Mouse (Mus musculus): ENCODE data around the gene Hnrnpf.
"Not testable (repeated sequence)": the region's sequence is repeated elsewhere in the genome, so short reads cannot be mapped to it uniquely, and the experiment has no call there.

Gene Hnrnpf

GRCm38 (mm10) chr6:117871034-117871433 lies 29.1 kb upstream of the Hnrnpf start:
- Histone ChIP-seq H3K4me1 (replicated peaks; ENCODE audit: low read depth, low read length) (peaks cover 30% of the 10 kb centered on the region), H3K36me3 (ENCODE audit: insufficient read depth, low read length) (peaks cover 11% of the 10 kb centered on the region), H3K9me3 (ENCODE audit: low read length) (no peaks in the 10 kb centered on the region), H3K27me3 (ENCODE audit: insufficient read depth, low read length) (no peaks in the 10 kb centered on the region), H3K4me3 (replicated peaks; ENCODE audit: low read length) (peak overlapping the region; percentile 80)
- TF ChIP-seq CTCF (conservative IDR thresholded peaks at IDR 0.05; ENCODE audit: low read length), result no peak
- no peak for TF ChIP-seq NANOG (IDR thresholded peaks at IDR 0.05; ENCODE audit: borderline replicate concordance, low read length)
- TF ChIP-seq POU5F1 (IDR thresholded peaks at IDR 0.05; ENCODE audit: borderline replicate concordance, low read length), result no peak

GRCm38 (mm10) chr6:117873450-117873849 lies 26.7 kb upstream of the Hnrnpf start:
- H3K4me1 ChIP-seq (replicated peaks; ENCODE audit: low read depth, low read length), result peaks cover 34% of the 10 kb centered on the region
- not testable (repeated sequence) for H3K4me3 ChIP-seq (replicated peaks; ENCODE audit: low read length); H3K36me3 ChIP-seq (ENCODE audit: insufficient read depth, low read length); H3K27me3 ChIP-seq (ENCODE audit: insufficient read depth, low read length); H3K9me3 ChIP-seq (ENCODE audit: low read length)

GRCm38 (mm10) chr6:117874621-117875281 lies 25.4 kb upstream of the Hnrnpf start:
- no peak overlapping the region for H3K4me3 ChIP-seq (replicated peaks; ENCODE audit: low read length)
- no peaks in the 10 kb centered on the region for H3K27me3 ChIP-seq (ENCODE audit: insufficient read depth, low read length)
- H3K9me3 ChIP-seq (ENCODE audit: low read length), result 0 out of 2 replicates have a peak, but pooled peaks cover 2% of the 10 kb centered on the region
- peaks cover 37% of the 10 kb centered on the region for H3K4me1 ChIP-seq (replicated peaks; ENCODE audit: low read depth, low read length)
- TF ChIP-seq CTCF (conservative IDR thresholded peaks at IDR 0.05; ENCODE audit: low read length), result no peak
- TF ChIP-seq POU5F1 (IDR thresholded peaks at IDR 0.05; ENCODE audit: borderline replicate concordance, low read length), result no peak
- no peak for TF ChIP-seq NANOG (IDR thresholded peaks at IDR 0.05; ENCODE audit: borderline replicate concordance, low read length)
- H3K36me3 ChIP-seq (ENCODE audit: insufficient read depth, low read length), result no peaks in the 10 kb centered on the region

- TF ChIP-seq NANOG (IDR thresholded peaks at IDR 0.05; ENCODE audit: borderline replicate concordance, low read length), result no peak
- TF ChIP-seq CTCF (conservative IDR thresholded peaks at IDR 0.05; ENCODE audit: low read length), result no peak
- no peak for TF ChIP-seq POU5F1 (IDR thresholded peaks at IDR 0.05; ENCODE audit: borderline replicate concordance, low read length)
- Histone ChIP-seq H3K4me3 (replicated peaks; ENCODE audit: low read length) (peak overlapping the region; percentile 83), H3K4me1 (replicated peaks; ENCODE audit: low read depth, low read length) (peaks cover 45% of the 10 kb centered on the region), H3K9me3 (ENCODE audit: low read length) (0 out of 2 replicates have a peak, but pooled peaks cover 2% of the 10 kb centered on the region), H3K27me3 (ENCODE audit: insufficient read depth, low read length) (no peaks in the 10 kb centered on the region), H3K36me3 (ENCODE audit: insufficient read depth, low read length) (no peaks in the 10 kb centered on the region)
These were observed 21.3 kb upstream of the Hnrnpf start for GRCm38 (mm10) chr6:117878700-117879407.

GRCm38 (mm10) chr6:117879408-117880115 lies 20.6 kb upstream of the Hnrnpf start:
- peak overlapping the region; percentile 83 for H3K4me3 ChIP-seq (replicated peaks; ENCODE audit: low read length)
- 0 out of 2 replicates have a peak, but pooled peaks cover 2% of the 10 kb centered on the region for H3K9me3 ChIP-seq (ENCODE audit: low read length)
- TF ChIP-seq CTCF (conservative IDR thresholded peaks at IDR 0.05; ENCODE audit: low read length) (peak; percentile 61), POU5F1 (IDR thresholded peaks at IDR 0.05; ENCODE audit: borderline replicate concordance, low read length) (no peak)
- H3K4me1 ChIP-seq (replicated peaks; ENCODE audit: low read depth, low read length), result peaks cover 50% of the 10 kb centered on the region
- no peaks in the 10 kb centered on the region for H3K36me3 ChIP-seq (ENCODE audit: insufficient read depth, low read length)
- no peaks in the 10 kb centered on the region for H3K27me3 ChIP-seq (ENCODE audit: insufficient read depth, low read length)

- Histone ChIP-seq H3K4me3 (replicated peaks; ENCODE audit: low read length) (peak overlapping the region; percentile 83), H3K27me3 (ENCODE audit: insufficient read depth, low read length) (no peaks in the 10 kb centered on the region), H3K36me3 (ENCODE audit: insufficient read depth, low read length) (no peaks in the 10 kb centered on the region), H3K4me1 (replicated peaks; ENCODE audit: low read depth, low read length) (peaks cover 50% of the 10 kb centered on the region), H3K9me3 (ENCODE audit: low read length) (0 out of 2 replicates have a peak, but pooled peaks cover 2% of the 10 kb centered on the region)
- no peak for TF ChIP-seq CTCF (conservative IDR thresholded peaks at IDR 0.05; ENCODE audit: low read length)
- no peak for TF ChIP-seq POU5F1 (IDR thresholded peaks at IDR 0.05; ENCODE audit: borderline replicate concordance, low read length)
- TF ChIP-seq NANOG (IDR thresholded peaks at IDR 0.05; ENCODE audit: borderline replicate concordance, low read length), result no peak
These were observed 19.7 kb upstream of the Hnrnpf start for GRCm38 (mm10) chr6:117880394-117880838.

GRCm38 (mm10) chr6:117881229-117881628 lies 18.9 kb upstream of the Hnrnpf start:
- Histone ChIP-seq H3K4me1 (replicated peaks; ENCODE audit: low read depth, low read length) (peaks cover 51% of the 10 kb centered on the region), H3K9me3 (ENCODE audit: low read length) (0 out of 2 replicates have a peak, but pooled peaks cover 2% of the 10 kb centered on the region), H3K27me3 (ENCODE audit: insufficient read depth, low read length) (no peaks in the 10 kb centered on the region), H3K36me3 (ENCODE audit: insufficient read depth, low read length) (no peaks in the 10 kb centered on the region), H3K4me3 (replicated peaks; ENCODE audit: low read length) (peak overlapping the region; percentile 83)
- TF ChIP-seq CTCF (conservative IDR thresholded peaks at IDR 0.05; ENCODE audit: low read length) (no peak), POU5F1 (IDR thresholded peaks at IDR 0.05; ENCODE audit: borderline replicate concordance, low read length) (no peak), NANOG (IDR thresholded peaks at IDR 0.05; ENCODE audit: borderline replicate concordance, low read length) (no peak; the same call in 1 of the 2 replicates)

GRCm38 (mm10) chr6:117881997-117882396 lies 18.1 kb upstream of the Hnrnpf start:
- Histone ChIP-seq H3K36me3 (ENCODE audit: insufficient read depth, low read length) (no peaks in the 10 kb centered on the region), H3K4me3 (replicated peaks; ENCODE audit: low read length) (no peak overlapping the region; the same call in 1 of the 2 replicates), H3K4me1 (replicated peaks; ENCODE audit: low read depth, low read length) (peaks cover 55% of the 10 kb centered on the region), H3K27me3 (ENCODE audit: insufficient read depth, low read length) (no peaks in the 10 kb centered on the region), H3K9me3 (ENCODE audit: low read length) (0 out of 2 replicates have a peak, but pooled peaks cover 2% of the 10 kb centered on the region)
- TF ChIP-seq CTCF (conservative IDR thresholded peaks at IDR 0.05; ENCODE audit: low read length), result no peak
- no peak for TF ChIP-seq NANOG (IDR thresholded peaks at IDR 0.05; ENCODE audit: borderline replicate concordance, low read length)
- no peak for TF ChIP-seq POU5F1 (IDR thresholded peaks at IDR 0.05; ENCODE audit: borderline replicate concordance, low read length)
